Mouse (Mus musculus) olfactory bulb, adult 2 months (tissue): ENCODE results near the gene Vmn1r4.

Experiments used
- CTCF ChIP-seq: fragments of 200-500 bp; IDR thresholded peaks from 2 replicates; pipeline ENCODE4 v1.5.1; 2012; ENCODE audit warnings: low read depth, mild to moderate bottlenecking, low read length, moderate library complexity; ENCODE audit not compliant: insufficient read depth
- POLR2A ChIP-seq: fragments of 200-500 bp; IDR thresholded peaks from 2 replicates; pipeline ENCODE4 v1.6.1; 2012; ENCODE audit warnings: mild to moderate bottlenecking, low read depth, low read length, moderate library complexity; ENCODE audit not compliant: insufficient read depth

GRCm38 (mm10) chr6:56916279-56916678 lies 7.5 kb upstream of the Vmn1r4 start:
- TF ChIP-seq CTCF: no peak
- TF ChIP-seq POLR2A: no peak
